Mouse (Mus musculus) spleen, postnatal 14 days (tissue): ENCODE measurements around the gene Esr1.
A peak's percentile ranks its signal among the peaks of the same experiment; 100 is the strongest.

ENCODE experiments used
- DNase-seq, 2 experiments: peaks; one replicate each; pipeline ENCODE4 v3.0.0; 2021 to 2022; ENCODE audit warnings: low spot score in 2 of 2

Gene Esr1

DNA sequence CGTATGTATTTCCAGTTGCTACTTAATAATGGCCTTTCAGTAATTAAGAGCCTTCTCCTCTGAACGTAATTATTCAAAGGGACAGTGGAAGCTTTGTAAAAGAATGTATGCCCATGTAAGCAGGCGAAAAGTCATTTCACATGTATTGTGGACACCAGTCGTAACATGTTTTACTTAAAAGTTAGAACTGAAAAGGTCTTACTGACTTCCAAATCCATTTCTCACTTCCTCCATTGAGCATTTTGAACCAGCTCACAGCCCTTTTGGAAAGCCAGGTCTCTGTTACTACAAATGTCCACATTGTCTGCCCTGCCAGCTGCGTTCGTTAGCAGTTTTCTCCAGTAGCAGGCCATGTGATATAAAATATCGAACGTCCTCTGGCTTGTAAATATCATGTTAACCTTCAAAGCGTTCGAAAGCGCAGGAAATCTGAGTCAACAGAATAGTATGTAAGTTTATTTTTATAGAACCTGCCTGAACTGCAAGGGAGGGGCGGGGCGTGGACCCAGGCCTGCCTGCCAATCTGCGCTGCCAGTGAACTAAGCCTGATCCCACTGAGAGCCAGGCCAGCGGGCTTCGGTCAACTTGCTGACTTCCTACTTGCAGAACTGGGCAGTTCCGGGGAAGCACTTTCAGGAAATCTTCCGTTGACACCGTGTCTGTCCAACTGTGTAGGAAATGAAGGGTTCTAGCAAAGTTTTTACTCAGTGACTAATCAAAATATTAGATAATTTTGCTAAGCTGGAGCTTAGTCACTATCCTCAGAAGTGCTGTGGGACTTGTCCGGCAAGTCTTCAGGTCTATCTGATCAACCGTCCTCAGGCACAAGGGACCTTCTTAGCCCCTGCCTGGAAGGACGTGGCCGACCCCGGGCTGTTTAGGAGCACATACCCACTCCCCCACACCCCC lies 9.5 kb downstream of the Esr1 start:
- no peak for DNase-seq

GRCm38 (mm10) chr10:4621505-4621815 lies 10.1 kb downstream of the Esr1 start:
- no peak for DNase-seq

GRCm38 (mm10) chr10:4623319-4623718 lies 11.9 kb downstream of the Esr1 start:
- DNase-seq = no peak

DNA sequence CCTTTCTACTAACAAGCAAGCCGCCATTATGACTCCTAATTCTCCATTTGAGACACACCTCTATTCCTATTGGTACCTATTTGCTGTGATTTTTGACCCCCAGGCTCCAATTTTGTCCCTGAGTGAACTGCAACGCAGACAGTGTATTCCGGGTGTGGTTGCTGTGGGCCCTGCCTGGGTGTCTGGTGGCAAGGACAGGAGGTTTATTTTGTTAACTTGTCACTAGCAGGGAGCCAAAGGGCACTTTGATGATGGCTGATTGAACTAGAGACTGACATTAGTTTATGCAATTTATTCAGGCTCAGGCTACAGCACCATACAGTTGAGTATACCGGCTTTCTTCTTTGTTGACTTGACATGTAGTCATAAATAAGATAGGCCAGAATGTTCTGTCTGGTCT lies 13.2 kb downstream of the Esr1 start:
- DNase-seq = no peak

DNA sequence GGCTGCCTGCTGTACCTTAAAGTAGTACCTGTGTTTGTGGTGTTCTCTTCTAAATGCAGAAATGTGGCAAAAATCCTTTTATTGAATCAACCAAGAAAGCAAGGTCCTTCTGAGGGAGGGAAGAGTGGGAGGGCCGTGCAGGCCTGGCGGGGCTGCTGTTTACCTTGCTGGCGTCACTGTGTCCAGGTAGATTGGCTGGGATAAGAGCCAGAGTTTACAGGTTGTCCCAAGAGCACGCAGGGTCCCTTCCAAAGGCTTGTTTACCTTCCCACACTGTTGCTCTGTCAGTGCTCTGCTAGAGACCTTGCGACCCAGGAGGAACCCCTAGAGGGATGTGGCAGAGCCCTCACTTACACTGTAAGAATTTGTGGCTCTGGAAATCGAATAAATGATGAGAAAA lies 13.9 kb downstream of the Esr1 start:
- no peak for DNase-seq

DNA sequence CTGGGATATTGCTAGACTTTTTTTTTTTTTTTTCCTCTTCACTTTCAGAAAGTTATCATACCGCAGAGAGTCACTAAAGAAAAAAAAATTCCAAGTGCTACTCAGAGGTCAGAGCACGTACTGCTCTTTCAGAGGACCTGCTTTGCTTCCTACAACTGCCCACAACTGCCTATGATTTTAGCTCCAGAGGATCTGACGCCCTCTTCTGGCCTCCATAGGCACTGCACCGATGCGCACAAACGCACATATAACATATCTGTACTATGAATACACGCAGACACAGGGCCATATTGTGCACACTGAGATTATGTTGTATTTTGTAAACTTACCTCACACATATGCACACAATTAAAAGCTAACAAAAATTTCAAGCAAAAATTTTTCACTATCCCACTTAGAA lies 15.0 kb downstream of the Esr1 start:
- DNase-seq = no peak

GRCm38 (mm10) chr10:4626996-4627395 lies 15.6 kb downstream of the Esr1 start:
- no peak for DNase-seq

DNA sequence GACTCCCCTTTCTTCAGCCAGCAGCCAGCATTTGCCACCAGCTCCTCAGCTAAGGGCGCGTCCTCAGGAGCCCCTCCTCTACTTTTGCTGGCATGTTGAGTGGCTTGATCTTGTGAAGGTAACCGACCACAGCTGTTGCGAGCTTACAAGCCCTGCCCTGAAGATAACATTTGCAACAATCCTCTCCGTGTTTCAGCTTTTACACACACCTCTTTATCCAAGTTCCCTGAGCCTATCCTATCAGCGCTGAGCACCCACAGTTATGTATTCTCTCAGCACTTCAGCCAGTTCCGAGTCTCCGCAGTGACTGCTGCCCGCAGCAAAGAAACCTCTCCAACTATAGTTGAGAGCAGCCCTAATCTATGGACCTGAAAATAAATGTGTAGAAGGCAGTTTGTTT lies 16.0 kb downstream of the Esr1 start:
- no peak for DNase-seq

- DNase-seq = no peak
Measured at GRCm38 (mm10) chr10:4629314-4629713, 17.9 kb downstream of the Esr1 start.

DNA sequence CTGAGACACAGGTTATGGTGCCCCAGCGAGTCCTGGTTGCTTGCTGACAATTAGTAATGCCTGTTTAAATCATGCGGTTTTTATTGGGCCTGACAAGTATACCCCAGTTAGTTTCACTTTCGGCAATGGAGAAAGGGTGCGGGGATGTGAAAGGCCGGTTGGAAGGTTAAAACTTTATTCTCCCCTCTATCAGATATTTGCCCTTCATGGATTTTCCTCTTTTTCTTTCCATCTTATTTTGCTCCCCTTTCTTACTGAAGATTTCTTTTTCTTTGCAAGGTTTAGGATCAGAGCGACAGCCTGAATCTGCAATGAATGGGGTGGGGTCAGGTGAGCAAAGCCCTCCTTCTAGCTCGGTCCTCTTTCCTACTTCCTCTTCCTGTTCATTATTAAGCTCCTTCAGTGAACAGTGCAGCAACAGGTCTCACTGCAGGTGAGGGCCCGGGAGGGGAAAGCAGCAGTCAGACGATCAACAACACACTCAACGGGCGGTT lies 20.9 kb downstream of the Esr1 start:
- no peak for DNase-seq

DNA sequence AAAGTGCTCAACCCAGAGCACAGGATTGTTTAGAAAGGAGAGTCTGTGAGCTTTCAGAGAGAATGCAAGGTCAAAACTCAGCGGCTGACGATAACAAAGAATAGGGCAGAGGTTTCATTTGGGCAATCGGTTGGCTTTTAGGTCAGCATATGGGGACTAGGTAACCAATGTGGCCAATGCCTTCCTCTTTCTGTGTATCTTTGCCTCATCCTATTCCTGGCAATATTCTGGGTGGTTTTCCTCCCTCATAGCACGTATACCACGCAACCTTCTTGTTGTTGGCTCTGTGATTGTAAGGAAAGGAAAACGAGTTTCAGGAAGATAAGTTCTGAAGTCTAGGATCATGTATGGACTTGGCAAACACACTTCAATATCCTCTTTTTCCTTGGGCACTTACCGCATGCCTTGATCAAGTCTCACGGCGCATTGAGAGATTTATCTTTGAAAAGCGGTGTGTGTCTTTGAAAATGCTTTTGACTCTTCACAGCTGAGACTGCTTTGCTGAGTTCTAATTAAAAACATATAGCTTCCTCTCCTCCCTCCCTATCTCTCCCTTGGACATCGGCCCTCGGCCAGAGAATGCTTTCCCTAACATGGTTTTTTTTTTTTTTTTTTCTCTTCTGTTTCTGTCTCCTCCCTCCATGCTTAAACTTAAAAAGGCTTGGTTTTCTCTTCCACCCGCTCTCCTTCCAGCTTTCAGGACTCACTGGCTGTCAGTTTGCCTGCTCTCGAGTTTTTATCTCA lies 22.1 kb downstream of the Esr1 start:
- DNase-seq = no peak

DNA sequence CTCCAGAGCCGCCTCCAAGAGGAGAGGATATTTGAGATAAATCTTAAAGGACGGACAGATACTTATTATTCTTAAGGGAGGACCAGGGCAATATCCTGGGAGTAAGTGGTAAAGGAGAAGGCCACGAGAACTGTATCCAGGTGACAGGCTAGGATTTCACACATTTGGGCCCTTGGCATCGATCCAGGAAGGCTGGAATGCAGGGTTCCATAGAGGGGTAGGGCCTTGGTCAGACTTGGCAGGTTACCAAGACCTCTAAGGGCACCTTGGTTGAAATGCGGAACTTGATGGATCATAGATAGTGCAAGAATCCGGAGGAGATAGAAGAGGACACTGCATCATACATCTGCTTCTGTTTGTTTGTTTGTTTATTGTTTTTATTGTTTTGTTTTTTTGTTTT lies 24.3 kb downstream of the Esr1 start:
- DNase-seq = no peak

GRCm38 (mm10) chr10:4646074-4646473 lies 34.7 kb downstream of the Esr1 start:
- no peak for DNase-seq

DNA sequence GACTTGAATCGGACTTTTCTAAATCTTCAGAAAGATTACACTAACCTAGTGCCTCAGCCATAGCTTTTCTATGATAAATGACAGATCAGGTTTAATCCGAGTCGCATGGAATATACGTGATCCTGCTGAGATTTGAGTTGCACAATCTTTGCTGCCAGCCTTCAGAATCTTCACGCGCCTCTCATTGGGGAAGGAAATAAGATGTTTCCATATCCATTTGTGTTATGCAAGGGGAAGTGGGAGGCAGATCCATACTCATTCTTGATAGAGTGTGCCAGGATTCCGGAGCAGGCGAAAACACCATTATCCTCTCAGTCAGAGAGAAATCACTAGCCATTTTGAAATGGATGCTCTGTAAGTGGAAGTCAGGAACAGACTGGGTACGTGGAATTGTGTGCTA lies 35.5 kb downstream of the Esr1 start:
- no peak for DNase-seq

- no peak for DNase-seq
Measured at GRCm38 (mm10) chr10:4665380-4665779, 54.0 kb downstream of the Esr1 start.

- no peak for DNase-seq
Measured at GRCm38 (mm10) chr10:4667006-4667405, 55.6 kb downstream of the Esr1 start.

- DNase-seq = no peak
Measured at GRCm38 (mm10) chr10:4670053-4670452, 58.7 kb downstream of the Esr1 start.

- no peak for DNase-seq
Measured at GRCm38 (mm10) chr10:4671876-4672275, 60.5 kb downstream of the Esr1 start.

GRCm38 (mm10) chr10:4673311-4673816 lies 62.0 kb downstream of the Esr1 start:
- DNase-seq = no peak

- peak in 1 of 2 experiments; percentile 7 for DNase-seq
Measured at GRCm38 (mm10) chr10:4674983-4675592, 63.7 kb downstream of the Esr1 start.

GRCm38 (mm10) chr10:4683106-4683505 lies 71.7 kb downstream of the Esr1 start:
- no peak for DNase-seq

- no peak for DNase-seq
Measured at GRCm38 (mm10) chr10:4683711-4684265, 72.4 kb downstream of the Esr1 start.
